Comparison of ENCODE assay signal across 8 mouse cellular contexts in the genomic region with DNA sequence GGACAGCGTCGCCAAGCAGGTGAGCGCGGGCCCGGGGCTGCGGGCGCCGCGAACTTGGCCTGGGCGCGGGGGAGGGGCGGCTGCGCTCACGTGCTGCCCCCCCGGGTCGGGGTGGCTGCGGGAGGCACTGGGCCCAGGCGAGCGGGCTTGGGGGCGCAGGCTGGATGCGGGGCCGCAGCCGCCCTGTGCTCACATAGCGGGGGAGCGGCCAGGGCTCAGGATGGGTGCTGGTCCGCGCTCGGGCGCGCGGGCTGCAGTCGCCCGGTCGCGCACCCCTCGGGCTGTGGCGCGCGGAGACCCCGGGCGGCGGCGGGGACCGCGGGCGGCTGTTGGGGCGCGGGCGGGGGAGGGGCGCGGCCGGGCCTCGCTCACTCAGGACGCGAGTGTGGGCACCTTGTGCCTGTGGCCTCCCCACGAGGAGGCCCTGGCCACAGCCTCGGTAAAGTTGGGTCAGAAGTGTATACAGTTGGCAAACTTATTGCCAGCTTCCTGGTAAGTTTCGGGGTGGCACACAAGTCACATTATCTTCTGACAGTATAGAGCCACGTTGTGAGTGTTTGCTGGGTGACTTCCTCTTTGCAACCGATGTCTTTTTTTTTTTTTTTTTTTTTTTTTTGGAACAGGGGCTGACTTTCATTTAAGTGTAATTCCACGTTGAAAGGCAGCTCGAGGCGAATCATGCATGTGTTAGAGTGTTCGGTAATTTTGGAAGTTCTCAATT. TPM values are rescaled to one million over a fixed set of nuclear protein-coding genes. Genes with fewer than 3 reads are reported as not detected.
DNase-seq lines count a peak whose midpoint lies in the region; ATAC-seq lines count a peak whose summit lies in the region.

No protein-coding gene starts in this region.

- H3K27me3 ChIP-seq in heart, embryonic 13.5 days (replicated peaks): no peaks in the 10 kb centered on the region
- no peaks in the 10 kb centered on the region for H3K27me3 ChIP-seq in liver, embryonic 11.5 days (replicated peaks; ENCODE audit: control insufficient read depth, insufficient read depth, low read length)

- peak; percentile 50; the same call in 1 of the 2 replicates for ATAC-seq in heart, embryonic 13.5 days (ENCODE audit: extremely low read depth, insufficient number of reproducible peaks, low FRiP score, low TSS enrichment)
- ATAC-seq in liver, embryonic 11.5 days (replicated peaks; ENCODE audit: low FRiP score): peak; percentile 55
- peak; percentile 61 for ATAC-seq in monocyte, adult 5-6 weeks (replicated peaks; ENCODE audit: insufficient number of reproducible peaks, low FRiP score, low TSS enrichment, poor library complexity, severe bottlenecking)

- DNase-seq in cerebellum, adult 9-10 months: peak; percentile 66
- DNase-seq in cerebellum, adult 11-12 months: no peak
- peak; percentile 40 for DNase-seq in urinary bladder, postnatal 25 days (ENCODE audit: low spot score)
- DNase-seq in urinary bladder, adult 2 months (ENCODE audit: low spot score): no peak
- peak; percentile 68 for DNase-seq in liver, embryonic 11.5 days (ENCODE audit: low spot score)
- no peak for DNase-seq in frontal cortex, adult 2 months (ENCODE audit: extremely low spot score in 1 of 2, low spot score in 1 of 2)

- peak overlapping the region; percentile 96 for H3K4me3 ChIP-seq in heart, embryonic 13.5 days
- peak overlapping the region; percentile 86 for H3K4me3 ChIP-seq in liver, embryonic 11.5 days (ENCODE audit: low read depth, low read length)

- no peaks in the 10 kb centered on the region for H3K9me3 ChIP-seq in heart, embryonic 13.5 days
- no peaks in the 10 kb centered on the region for H3K9me3 ChIP-seq in liver, embryonic 11.5 days (ENCODE audit: control insufficient read depth, low read length)

- H3K4me1 ChIP-seq in heart, embryonic 13.5 days: peaks cover 42% of the 10 kb centered on the region
- peaks cover 35% of the 10 kb centered on the region for H3K4me1 ChIP-seq in liver, embryonic 11.5 days (replicated peaks; ENCODE audit: control insufficient read depth, insufficient read depth, low read length)

- H3K4me2 ChIP-seq in heart, embryonic 13.5 days: peak overlapping the region; percentile 88
- peak overlapping the region; percentile 85 for H3K4me2 ChIP-seq in liver, embryonic 11.5 days

- peak overlapping the region; percentile 96 for H3K9ac ChIP-seq in heart, embryonic 13.5 days
- peak overlapping the region; percentile 96 for H3K9ac ChIP-seq in liver, embryonic 11.5 days (ENCODE audit: low read depth, low read length)

- H3K36me3 ChIP-seq in heart, embryonic 13.5 days: peaks cover 8% of the 10 kb centered on the region
- H3K36me3 ChIP-seq in liver, embryonic 11.5 days (ENCODE audit: control insufficient read depth, insufficient read depth, low read length): no peaks in the 10 kb centered on the region; the same call in 1 of the 2 replicates

- WGBS in heart, embryonic 13.5 days: under 1% methylated on average over 51 of the region's 64 CpGs
- WGBS in liver, embryonic 11.5 days: under 1% methylated on average over 58 of the region's 64 CpGs

- H3K27ac ChIP-seq in heart, embryonic 13.5 days (replicated peaks): peak overlapping the region; percentile 99
- peak overlapping the region; percentile 98 for H3K27ac ChIP-seq in liver, embryonic 11.5 days (ENCODE audit: low read depth, low read length)

RNA-seq across cellular contexts. Expression of gene Tbl1xr1, which starts 0.6 kb away (rescaled TPM):
- polyA plus RNA-seq in urinary bladder, adult 2 months (2012; rRNA removed): 24.9 and 34.9 TPM in 2 replicates
- 10.5 and 15.5 TPM in 2 replicates for polyA plus RNA-seq in heart, embryonic 13.5 days (2015; fragmentation: Nextera tagmentation; extraction: Ambion mirVana)
- polyA plus RNA-seq in liver, embryonic 11.5 days (2014; fragmentation: Nextera tagmentation; extraction: Ambion mirVana): 19.6 and 21.2 TPM in 2 replicates
- total RNA-seq in monocyte, adult 5-6 weeks (2017): 83.4 to 96.7 TPM (median 89.1 TPM) in 3 replicates
- polyA plus RNA-seq in frontal cortex, adult 2 months (2012; rRNA removed): 43.1 and 46.5 TPM in 2 replicates

Comparison
In these comparisons a context has a peak if more than half of its experiments do, and no peak if none do; other contexts are left out.
1. DNase-seq: peak in cerebellum, adult 9-10 months (single experiment), urinary bladder, postnatal 25 days (single experiment) and liver, embryonic 11.5 days (single experiment); none in cerebellum, adult 11-12 months (single experiment), urinary bladder, adult 2 months (single experiment) and frontal cortex, adult 2 months (0 of 2).
2. Peak in every context shown above with its lines, with median percentiles within 50 percentile points of each other: ATAC-seq.